Mouse (Mus musculus) ES-E14 (cell line): Measurements from ENCODE around the gene Gck.

Experiments used
- CHD2 ChIP-seq: IDR thresholded peaks from 2 replicates; pipeline ENCODE4 v1.6.1; 2014; ENCODE audit warnings: mild to moderate bottlenecking, low read depth, low read length, inconsistent platforms
- MAFK ChIP-seq: IDR thresholded peaks from 2 replicates; pipeline ENCODE4 v1.6.1; 2014; ENCODE audit warnings: mild to moderate bottlenecking, low read depth, low read length, inconsistent platforms; ENCODE audit not compliant: insufficient read depth
- ZC3H11A ChIP-seq: IDR thresholded peaks from 2 replicates; pipeline ENCODE4 v1.6.1; 2012; ENCODE audit warnings: low read depth, mild to moderate bottlenecking, inconsistent platforms, low read length, borderline replicate concordance
- ZNF384 ChIP-seq: IDR thresholded peaks from 2 replicates; pipeline ENCODE4 v1.6.1; 2012; ENCODE audit warnings: low read depth, low read length, inconsistent platforms

- no peak for TF ChIP-seq ZC3H11A
- TF ChIP-seq ZNF384 = no peak
- TF ChIP-seq MAFK = no peak
- TF ChIP-seq CHD2 = no peak
Measured at GRCm38 (mm10) chr11:5914940-5915339, 34.9 kb downstream of the Gck start.
